In the genomic region with DNA sequence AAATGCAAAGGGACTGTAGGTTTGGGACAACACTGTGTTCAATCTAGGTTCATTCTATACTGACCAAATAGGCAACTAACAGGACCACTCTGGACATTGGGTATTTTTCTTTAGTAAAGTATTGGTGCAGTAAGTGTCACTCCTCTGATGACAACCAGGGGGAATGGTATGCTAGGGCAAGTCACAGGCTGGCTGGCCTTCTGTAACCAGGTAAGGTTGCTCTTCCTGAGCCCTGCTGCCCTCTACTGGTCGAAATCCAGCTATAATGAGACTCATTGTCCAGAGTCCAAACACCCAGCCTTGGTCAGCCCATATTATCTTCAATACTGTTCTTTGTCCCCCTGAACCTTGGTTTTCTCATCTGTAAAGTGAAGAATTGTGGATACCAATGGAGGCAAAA, we compare ENCODE assay signal across 8 mouse cellular contexts. TPM values are rescaled to one million over a fixed set of nuclear protein-coding genes. Genes with fewer than 3 reads are reported as not detected.
DNase-seq lines count a peak whose midpoint lies in the region; ATAC-seq and TF ChIP-seq lines count a peak whose summit lies in the region.

No protein-coding gene starts in this region.

- no peak for ATAC-seq in forebrain, embryonic 14.5 days
- ATAC-seq in forebrain, embryonic 15.5 days (replicated peaks) = no peak
- peak; percentile 76; the same call in 1 of the 2 replicates for ATAC-seq in kidney, postnatal 0 days (replicated peaks; ENCODE audit: low FRiP score, low read depth)
- peak; percentile 84 for ATAC-seq in lung, postnatal 0 days

- no peaks in the 10 kb centered on the region for H3K36me3 ChIP-seq in forebrain, embryonic 14.5 days (ENCODE audit: control insufficient read depth, insufficient read depth, low read length)
- H3K36me3 ChIP-seq in forebrain, embryonic 15.5 days = no peaks in the 10 kb centered on the region
- no peaks in the 10 kb centered on the region for H3K36me3 ChIP-seq in heart, adult 2 months (ENCODE audit: control insufficient read depth, insufficient read depth, low read length)
- no peaks in the 10 kb centered on the region for H3K36me3 ChIP-seq in kidney, postnatal 0 days (ENCODE audit: insufficient read depth, low read length)
- H3K36me3 ChIP-seq in lung, postnatal 0 days (ENCODE audit: insufficient read depth, low read length) = no peaks in the 10 kb centered on the region

- H3K4me1 ChIP-seq in forebrain, embryonic 14.5 days (ENCODE audit: control insufficient read depth, insufficient read depth, low read length) = no peaks in the 10 kb centered on the region
- H3K4me1 ChIP-seq in forebrain, embryonic 15.5 days = no peaks in the 10 kb centered on the region
- no peaks in the 10 kb centered on the region for H3K4me1 ChIP-seq in heart, adult 2 months (ENCODE audit: control insufficient read depth, insufficient read depth, low read length)
- no peaks in the 10 kb centered on the region for H3K4me1 ChIP-seq in kidney, postnatal 0 days (replicated peaks; ENCODE audit: insufficient read depth, low read length)
- no peaks in the 10 kb centered on the region for H3K4me1 ChIP-seq in lung, postnatal 0 days (ENCODE audit: insufficient read depth, low read depth, low read length)

- WGBS in forebrain, embryonic 14.5 days = 0% methylated on average over 1 of the region's 1 CpGs
- 0% methylated on average over 1 of the region's 1 CpGs for WGBS in forebrain, embryonic 15.5 days
- 0% methylated on average over 1 of the region's 1 CpGs for WGBS in heart, adult 2 months
- 0% methylated on average over 1 of the region's 1 CpGs for WGBS in kidney, postnatal 0 days
- WGBS in lung, postnatal 0 days = 0% methylated on average over 1 of the region's 1 CpGs

- H3K27me3 ChIP-seq in forebrain, embryonic 14.5 days (replicated peaks; ENCODE audit: control insufficient read depth, insufficient read depth, low read length) = no peaks in the 10 kb centered on the region
- H3K27me3 ChIP-seq in forebrain, embryonic 15.5 days = no peaks in the 10 kb centered on the region
- H3K27me3 ChIP-seq in heart, adult 2 months (ENCODE audit: control insufficient read depth, insufficient read depth, low read length) = no peaks in the 10 kb centered on the region
- no peaks in the 10 kb centered on the region for H3K27me3 ChIP-seq in kidney, postnatal 0 days (ENCODE audit: insufficient read depth, low read length)
- no peaks in the 10 kb centered on the region for H3K27me3 ChIP-seq in lung, postnatal 0 days (replicated peaks; ENCODE audit: insufficient read depth, low read length)

- H3K4me3 ChIP-seq in forebrain, embryonic 14.5 days (ENCODE audit: low read depth, low read length) = no peak overlapping the region
- no peak overlapping the region for H3K4me3 ChIP-seq in forebrain, embryonic 15.5 days
- H3K4me3 ChIP-seq in heart, adult 2 months = no peak overlapping the region
- H3K4me3 ChIP-seq in kidney, postnatal 0 days (replicated peaks; ENCODE audit: low read depth, low read length) = no peak overlapping the region
- H3K4me3 ChIP-seq in lung, postnatal 0 days (ENCODE audit: low read depth, low read length) = no peak overlapping the region

- DNase-seq in forebrain, embryonic 14.5 days (ENCODE audit: low spot score) = peak; percentile 57
- peak; percentile 76 for DNase-seq in ES-CJ7 (ENCODE audit: low read depth, low spot score)
- DNase-seq in cerebellum, adult 8-10 months = peak; percentile 81
- DNase-seq in heart, adult 2 months = peak; percentile 59 to 62
- DNase-seq in kidney, postnatal 0 days (ENCODE audit: low spot score) = peak; percentile 81
- peak; percentile 86 for DNase-seq in lung, postnatal 0 days (ENCODE audit: low spot score)
- DNase-seq in spleen, postnatal 10 days (ENCODE audit: low spot score in 2 of 2) = peak; percentile 61 to 85

- H3K9me3 ChIP-seq in forebrain, embryonic 14.5 days (replicated peaks; ENCODE audit: control insufficient read depth, low read length) = no peaks in the 10 kb centered on the region
- H3K9me3 ChIP-seq in forebrain, embryonic 15.5 days = no peaks in the 10 kb centered on the region; the same call in 1 of the 2 replicates
- H3K9me3 ChIP-seq in kidney, postnatal 0 days (replicated peaks; ENCODE audit: low read length) = no peaks in the 10 kb centered on the region
- H3K9me3 ChIP-seq in lung, postnatal 0 days (ENCODE audit: low read length) = no peaks in the 10 kb centered on the region

- TF ChIP-seq POLR2A in heart, adult 2 months (IDR thresholded peaks at IDR 0.05; ENCODE audit: insufficient read depth, low read depth, low read length) = no peak

- H3K79me2 ChIP-seq in heart, adult 2 months (replicated peaks; ENCODE audit: control insufficient read depth, insufficient read depth, low read length) = no peaks in the 10 kb centered on the region

- TF ChIP-seq CTCF in heart, adult 2 months (IDR thresholded peaks at IDR 0.05) = peak; percentile 90
- TF ChIP-seq CTCF in kidney, postnatal 0 days (IDR thresholded peaks at IDR 0.05; ENCODE audit: low read depth) = peak; percentile 93
- TF ChIP-seq CTCF in lung, postnatal 0 days (IDR thresholded peaks at IDR 0.05) = peak; percentile 88

- intact Hi-C loops in heart, adult 2 months (cut with DNase I) = loop anchor here (1.0 to 2.0 kb wide), 2 partner anchors 79 to 156 kb away; no protein-coding TSS in a partner anchor

- no peak overlapping the region for H3K27ac ChIP-seq in forebrain, embryonic 14.5 days (ENCODE audit: low read depth, low read length)
- H3K27ac ChIP-seq in forebrain, embryonic 15.5 days (replicated peaks) = no peak overlapping the region
- no peak overlapping the region for H3K27ac ChIP-seq in heart, adult 2 months
- H3K27ac ChIP-seq in kidney, postnatal 0 days = no peak overlapping the region
- H3K27ac ChIP-seq in lung, postnatal 0 days (ENCODE audit: low read length) = no peak overlapping the region

- H3K4me2 ChIP-seq in forebrain, embryonic 14.5 days (ENCODE audit: low read length) = no peak overlapping the region
- no peak overlapping the region for H3K4me2 ChIP-seq in forebrain, embryonic 15.5 days (replicated peaks)
- no peak overlapping the region for H3K4me2 ChIP-seq in kidney, postnatal 0 days (ENCODE audit: low read length)
- H3K4me2 ChIP-seq in lung, postnatal 0 days (replicated peaks; ENCODE audit: low read depth, low read length) = no peak overlapping the region

- H3K9ac ChIP-seq in forebrain, embryonic 14.5 days (ENCODE audit: low read length) = no peak overlapping the region
- H3K9ac ChIP-seq in forebrain, embryonic 15.5 days (replicated peaks) = no peak overlapping the region
- no peak overlapping the region for H3K9ac ChIP-seq in heart, adult 2 months (ENCODE audit: low read depth, low read length)
- no peak overlapping the region for H3K9ac ChIP-seq in kidney, postnatal 0 days (ENCODE audit: low read depth, low read length)
- H3K9ac ChIP-seq in lung, postnatal 0 days (replicated peaks; ENCODE audit: low read depth) = no peak overlapping the region

- peak; percentile 80 for TF ChIP-seq EP300 in heart, adult 2 months (IDR thresholded peaks at IDR 0.05; ENCODE audit: insufficient read depth, low read depth, low read length)
- TF ChIP-seq EP300 in lung, postnatal 0 days (IDR thresholded peaks at IDR 0.05) = no peak

RNA-seq across cellular contexts. Expression of a gene that starts 19.1 kb away (rescaled TPM):
- 29.2 and 36.3 TPM in 2 replicates for polyA plus RNA-seq in forebrain, embryonic 14.5 days (2014; fragmentation: Nextera tagmentation; extraction: Ambion mirVana)
- 40.3 and 43.3 TPM in 2 replicates for polyA plus RNA-seq in forebrain, embryonic 15.5 days (2015; fragmentation: Nextera tagmentation; extraction: Ambion mirVana)
- total RNA-seq in heart, adult 2 months (2021) = 10 to 100 TPM; 36.4 to 38.6 TPM
- 49.7 and 82.9 TPM in 2 replicates for polyA plus RNA-seq in heart, adult 2 months (2012; rRNA removed)
- polyA plus RNA-seq in kidney, postnatal 0 days (2015; fragmentation: Nextera tagmentation; extraction: Ambion mirVana) = 30.0 and 32.8 TPM in 2 replicates
- polyA plus RNA-seq in lung, postnatal 0 days (2015; fragmentation: Nextera tagmentation; extraction: Ambion mirVana) = 16.5 and 18.5 TPM in 2 replicates

RNA-seq across cellular contexts. Expression of a gene that starts 22.0 kb away (rescaled TPM):
- polyA plus RNA-seq in forebrain, embryonic 14.5 days (2014; fragmentation: Nextera tagmentation; extraction: Ambion mirVana) = 6.3 and 8.3 TPM in 2 replicates
- polyA plus RNA-seq in forebrain, embryonic 15.5 days (2015; fragmentation: Nextera tagmentation; extraction: Ambion mirVana) = 5.1 and 5.6 TPM in 2 replicates
- 1 to 10 TPM; 5.3 to 5.5 TPM for total RNA-seq in heart, adult 2 months (2021)
- polyA plus RNA-seq in heart, adult 2 months (2012; rRNA removed) = 8.5 and 9.2 TPM in 2 replicates
- polyA plus RNA-seq in kidney, postnatal 0 days (2015; fragmentation: Nextera tagmentation; extraction: Ambion mirVana) = 49.3 and 49.7 TPM in 2 replicates
- polyA plus RNA-seq in lung, postnatal 0 days (2015; fragmentation: Nextera tagmentation; extraction: Ambion mirVana) = 25.0 and 25.1 TPM in 2 replicates

Comparison
In these comparisons a context has a peak if more than half of its experiments do, and no peak if none do; other contexts are left out.
1. ATAC-seq: peak in kidney, postnatal 0 days (single experiment) and lung, postnatal 0 days (single experiment); none in forebrain, embryonic 14.5 days (single experiment) and forebrain, embryonic 15.5 days (single experiment).
2. Peak in every context shown above with its lines, with median percentiles within 50 percentile points of each other: DNase-seq and CTCF ChIP-seq.